Mouse (Mus musculus) stomach, postnatal 0 days (tissue): Measurements from ENCODE around the gene Zfp385a.

Source experiments
- CTCF ChIP-seq: IDR thresholded peaks from 2 replicates; pipeline ENCODE4 v1.5.1; 2016; ENCODE audit warnings: antibody characterized with exemption, low read depth, mild to moderate bottlenecking, moderate library complexity
- EP300 ChIP-seq: optimal IDR thresholded peaks from 2 replicates; pipeline ENCODE3; 2016; ENCODE audit warnings: antibody characterized with exemption

- TF ChIP-seq CTCF (no peak), EP300 (no peak)
These were observed 18.6 kb upstream of the Zfp385a start for GRCm38 (mm10) chr15:103358278-103359121.
